Mouse (Mus musculus) CD4-positive, CD25-positive, alpha-beta regulatory T cell, adult 9 weeks (primary cell): ENCODE measurements around the gene Tmprss11e. TPM values are rescaled to one million over a fixed set of nuclear protein-coding genes. Genes with fewer than 3 reads are reported as not detected.

Experiments
- polyA plus RNA-seq: library from polyadenylated mRNA; unstranded; fragments of 100-300 nt; shearing (Covaris generic); gene quantifications from one replicate; pipeline ENCODE4 v1.2.1, GENCODE M21; 2017

Gene Tmprss11e
- 0.26 TPM for polyA plus RNA-seq

GRCm38 (mm10) chr5:86745715-86746114 is at the start of gene Tmprss11e:
Tmprss11e (minus strand) TSS chr5:86745815.

DNA sequence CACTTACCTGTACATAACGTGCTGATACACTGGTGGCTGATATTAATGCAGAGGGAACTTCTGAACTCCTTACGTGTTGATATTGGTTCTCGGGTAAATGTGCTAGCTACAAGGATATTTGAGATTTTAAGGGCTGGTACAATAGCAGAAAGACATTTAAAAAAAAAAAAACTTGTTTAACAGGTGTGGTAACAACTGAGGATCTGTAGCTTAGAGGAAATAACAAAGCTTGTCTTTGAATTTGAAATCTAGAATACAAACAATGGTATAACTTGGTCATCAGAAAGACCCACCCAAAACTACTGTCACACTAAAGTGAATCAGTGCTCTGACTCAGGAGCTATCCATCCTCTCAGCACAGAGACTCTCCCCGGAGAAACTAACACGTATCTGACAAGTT is 69.4 kb downstream of the Tmprss11e start, which contains the start of gene Tmprss11b:
Tmprss11b (minus strand) TSS at position 101 of the 400 bp plus-strand sequence.

Other genes with a start within 250 kb of the Tmprss11e start
- gene Tmprss11g, start 227.2 kb downstream of the Tmprss11e start, polyA plus RNA-seq: not detected
- not detected for gene Tmprss11f, start 113.4 kb downstream of the Tmprss11e start, polyA plus RNA-seq
- not detected for gene Tmprss11b, start 69.5 kb downstream of the Tmprss11e start, polyA plus RNA-seq
- gene Ythdc1, start 58.4 kb upstream of the Tmprss11e start, polyA plus RNA-seq: 28.4 TPM
- gene Ugt2b34, start 161.1 kb upstream of the Tmprss11e start, polyA plus RNA-seq: not detected
- gene Ugt2b1, start 180.7 kb upstream of the Tmprss11e start, polyA plus RNA-seq: not detected